Mouse (Mus musculus) inflammation-experienced regulatory T-cells, adult 6 months (primary cell): ENCODE data around the gene Dgke. TPM values are rescaled to one million over a fixed set of nuclear protein-coding genes. Genes with fewer than 3 reads are reported as not detected.
A peak's percentile ranks its signal among the peaks of the same experiment; 100 is the strongest.
"Not testable (repeated sequence)": the region's sequence is repeated elsewhere in the genome, so short reads cannot be mapped to it uniquely, and the experiment has no call there.

Source experiments
- ATAC-seq: one replicate; pipeline ENCODE4 v1.8.0; 2017
- polyA plus RNA-seq, 3 experiments: library from polyadenylated mRNA; unstranded; fragments of 100-300 nt; shearing (Covaris generic); gene quantifications; one replicate each; pipeline ENCODE4 v1.2.1; 2017

Dgke gene
- polyA plus RNA-seq, 3 experiments from 2014 or later: 3.8 to 7.0 (median 3.9) TPM

DNA sequence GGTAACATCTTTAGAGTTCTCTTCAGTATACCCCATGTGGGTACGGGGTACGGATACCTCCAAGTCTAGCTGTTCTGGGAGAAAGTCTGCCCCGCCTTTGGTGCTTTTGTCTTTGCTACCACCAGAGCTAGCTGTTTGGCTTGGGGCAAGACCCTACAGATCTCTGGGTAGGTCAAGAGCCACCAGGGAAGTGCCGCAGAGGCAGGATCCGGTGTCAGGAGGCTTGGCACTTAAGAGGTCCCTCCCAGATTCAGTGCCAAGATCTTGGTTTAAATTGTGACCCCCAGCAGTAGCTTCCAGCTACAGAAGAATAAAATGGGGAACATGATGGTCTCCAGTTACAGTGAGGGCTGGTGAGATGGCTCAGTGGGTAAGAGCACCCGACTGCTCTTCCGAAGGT is 65.1 kb downstream of the Dgke start:
- no peak for ATAC-seq

- no peak for ATAC-seq
Observed at GRCm38 (mm10) chr11:89000527-89000819, 66.2 kb downstream of the Dgke start.

DNA sequence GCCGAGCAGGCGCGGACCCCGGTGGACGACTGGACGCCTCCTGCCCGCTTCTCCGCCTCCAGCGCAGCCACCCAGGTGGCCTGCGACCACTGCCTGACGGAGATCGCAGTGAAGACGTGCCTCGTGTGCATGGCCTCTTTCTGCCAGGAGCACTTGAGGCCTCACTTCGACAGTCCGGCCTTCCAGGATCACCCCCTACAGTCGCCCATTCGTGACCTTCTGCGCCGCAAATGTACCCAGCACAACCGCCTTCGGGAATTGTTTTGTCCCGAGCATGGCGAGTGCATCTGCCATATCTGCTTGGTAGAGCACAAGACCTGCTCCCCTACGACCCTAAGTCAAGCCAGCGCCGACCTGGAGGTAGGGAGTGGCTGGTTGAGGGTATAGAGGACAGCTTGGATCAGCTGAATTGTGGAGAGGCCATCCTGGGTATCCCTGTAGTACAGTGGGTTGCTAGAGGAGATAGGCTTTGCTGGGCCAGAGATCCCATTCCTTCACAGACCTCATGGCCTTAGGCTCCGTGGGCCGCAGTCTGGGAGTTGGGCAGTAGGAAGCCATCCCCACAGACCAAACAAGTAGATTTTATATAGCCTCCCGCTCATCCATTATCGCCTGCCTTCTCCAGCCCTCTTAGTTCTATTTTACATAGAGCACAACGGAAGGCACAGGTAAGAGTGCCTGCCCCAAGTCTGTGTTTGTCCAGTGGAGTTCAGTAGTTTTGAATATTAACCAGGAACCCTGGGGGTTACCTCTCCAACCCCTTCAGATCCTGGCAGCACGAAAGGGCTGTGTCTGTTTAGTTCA is 66.7 kb downstream of the Dgke start:
- no peak for ATAC-seq

GRCm38 (mm10) chr11:88998974-88999722 is 67.5 kb downstream of the Dgke start, which contains the start of gene Trim25:
Gene Trim25, plus strand, starts transcription at chr11:88999376.
- peak; percentile 99 for ATAC-seq

- ATAC-seq: no peak
Observed at GRCm38 (mm10) chr11:88998406-88998805, 68.2 kb downstream of the Dgke start.

- ATAC-seq: not testable (repeated sequence)
Observed at GRCm38 (mm10) chr11:88997343-88997742, 69.3 kb downstream of the Dgke start.

GRCm38 (mm10) chr11:88996427-88996826 is 70.2 kb downstream of the Dgke start:
- ATAC-seq: no peak

DNA sequence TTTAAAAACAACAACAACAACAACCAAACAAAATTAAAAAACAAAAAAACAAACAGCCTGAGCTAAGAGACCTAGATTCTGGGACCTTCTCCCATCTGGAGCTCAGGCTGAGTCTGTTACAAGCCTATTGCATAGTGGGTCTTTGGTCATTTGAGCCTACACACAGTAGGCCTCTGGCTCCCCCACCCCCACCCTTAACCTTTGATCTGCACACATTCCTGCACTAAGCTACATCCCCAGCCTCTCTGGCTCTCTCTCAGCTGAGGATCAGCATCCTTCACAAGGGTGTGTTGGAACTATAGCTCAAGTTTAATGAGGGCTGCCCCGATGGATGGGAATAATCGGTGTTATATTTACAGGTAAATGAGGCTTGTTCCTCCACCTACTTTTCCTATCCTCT is 71.0 kb downstream of the Dgke start:
- ATAC-seq: no peak

DNA sequence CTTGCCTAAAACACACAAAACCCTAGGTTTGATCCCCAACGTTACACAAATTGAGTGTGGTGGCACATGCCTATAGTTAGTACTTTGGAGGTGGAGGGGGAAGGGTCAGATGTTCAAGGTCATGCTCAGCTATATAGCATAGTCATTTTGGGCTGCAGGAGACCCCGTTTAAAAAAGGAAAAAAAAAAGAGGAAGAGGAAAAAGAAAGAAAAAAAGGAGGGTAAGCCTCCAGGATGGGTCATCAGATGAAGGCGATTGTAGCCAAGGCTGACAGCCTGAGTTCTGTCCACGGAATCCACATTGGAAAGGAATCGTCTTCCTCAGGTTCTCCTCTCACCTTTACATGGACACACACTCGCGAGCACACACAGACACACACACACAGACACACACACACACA is 72.2 kb downstream of the Dgke start:
- ATAC-seq: no peak

DNA sequence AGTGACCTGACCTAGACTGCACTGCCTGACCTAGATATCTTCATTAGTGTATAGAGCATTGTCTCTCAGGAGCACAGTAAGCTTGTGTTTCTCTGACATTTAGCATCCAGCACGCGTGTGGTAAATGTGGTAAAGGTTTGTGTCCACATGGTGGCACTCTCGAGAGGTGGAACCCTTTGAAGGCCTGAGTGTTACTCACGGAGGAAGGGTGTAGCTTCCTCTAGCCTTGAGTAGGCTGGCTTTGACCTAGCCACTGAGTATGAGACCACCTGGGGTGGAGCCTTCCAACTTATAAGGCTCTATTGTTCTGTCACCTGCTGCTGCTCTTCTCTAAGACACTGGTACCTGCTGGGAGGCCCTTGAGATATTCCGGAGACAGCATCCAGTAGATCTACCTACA is 73.0 kb downstream of the Dgke start:
- peak; percentile 84 for ATAC-seq

DNA sequence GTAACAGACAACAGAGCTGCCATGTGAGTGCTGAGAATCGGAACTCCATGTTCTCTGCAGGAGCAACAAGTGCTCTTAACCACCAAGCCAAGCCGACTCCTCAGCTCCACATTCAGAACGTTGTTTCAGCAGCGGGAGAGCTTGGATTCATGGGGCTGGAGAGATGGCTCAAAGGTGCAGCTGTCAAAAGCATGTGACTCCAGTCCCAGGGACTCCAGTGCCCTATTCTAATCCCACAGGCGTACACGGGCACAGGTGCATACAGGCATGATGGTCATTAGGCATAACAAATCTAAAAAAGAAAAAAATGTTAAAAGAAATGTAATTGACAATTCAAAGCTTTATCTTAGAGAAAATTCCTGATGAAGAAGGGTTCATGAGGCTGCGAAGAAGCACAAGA is 73.5 kb downstream of the Dgke start:
- no peak for ATAC-seq

GRCm38 (mm10) chr11:88989530-88989929 is 77.1 kb downstream of the Dgke start:
- peak; percentile 38 for ATAC-seq

- no peak for ATAC-seq
Observed at GRCm38 (mm10) chr11:88988956-88989355, 77.7 kb downstream of the Dgke start.

DNA sequence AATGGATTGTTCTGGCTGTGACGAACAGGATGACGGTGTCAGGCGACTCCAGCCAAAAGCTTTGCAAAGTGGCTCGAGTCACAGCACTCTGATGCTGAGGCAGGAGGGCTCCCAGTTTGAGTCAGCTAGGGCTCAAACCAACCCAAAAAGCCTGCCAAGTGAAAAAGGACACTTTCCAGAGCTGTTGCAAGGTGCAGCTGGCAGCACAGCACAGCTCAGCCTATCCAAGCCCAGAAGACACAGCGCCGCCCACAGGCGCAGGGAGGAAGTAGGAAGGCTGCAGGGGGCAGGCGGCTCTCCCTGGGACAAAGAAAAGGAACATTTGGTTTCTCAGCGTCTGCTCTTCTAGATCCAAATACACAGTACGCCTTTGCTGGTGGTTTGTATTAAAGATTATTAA is 80.0 kb downstream of the Dgke start:
- no peak for ATAC-seq

Other genes with a start within 250 kb of the Dgke start
- gene Akap1, start 202.3 kb downstream of the Dgke start, polyA plus RNA-seq: 1 to 10 TPM; 1.8 to 2.0 (median 2.0) TPM
- 10 to 100 TPM; 22.4 to 42.1 (median 22.8) TPM for gene Scpep1, start 111.4 kb downstream of the Dgke start, polyA plus RNA-seq
- 1 to 10 TPM in 1 of 3 experiments, not detected in 2; 1.8 TPM for gene Elobl, start 99.9 kb downstream of the Dgke start, polyA plus RNA-seq
- 1 to 10 TPM; 5.3 to 8.3 (median 7.7) TPM for gene Coil, start 96.6 kb downstream of the Dgke start, polyA plus RNA-seq
- 10 to 100 TPM in 2 of 3 experiments, 1 to 10 TPM in 1; 9.6 to 11.3 (median 10.1) TPM for gene Trim25, start 67.5 kb downstream of the Dgke start, polyA plus RNA-seq
- gene Gm525, start 7.0 kb upstream of the Dgke start, polyA plus RNA-seq: not detected
- gene Nog, start 235.5 kb upstream of the Dgke start, polyA plus RNA-seq: not detected